Mouse (Mus musculus) ovary, adult 2 months (tissue): ENCODE results near the gene Pltp. TPM values are rescaled to one million over a fixed set of nuclear protein-coding genes. Genes with fewer than 3 reads are reported as not detected.

Experiments
- polyA plus RNA-seq: library from polyadenylated mRNA; depleted of rRNA; stranded (reverse); fragments of >200 nt; gene quantifications from 2 replicates; pipeline ENCODE4 v1.2.3, GENCODE M21; 2012; rRNA removed

Gene Pltp
- polyA plus RNA-seq = 173 and 213 TPM in 2 replicates

GRCm38 (mm10) chr2:164857101-164857821 lies at the start of gene Pltp:
Pltp (minus strand) TSS chr2:164857711.

GRCm38 (mm10) chr2:164879228-164879567 lies 21.7 kb upstream of the Pltp start, which contains the start of gene Pcif1:
Pcif1 (plus strand) TSS chr2:164879304.

GRCm38 (mm10) chr2:164833314-164833959 lies 24.1 kb downstream of the Pltp start, which contains the start of gene Neurl2:
Neurl2 (minus strand) TSS chr2:164833456.

GRCm38 (mm10) chr2:164832748-164833301 lies 24.7 kb downstream of the Pltp start, which contains the start of gene Ctsa:
Ctsa (plus strand) TSS chr2:164832873.

GRCm38 (mm10) chr2:164828437-164828836 lies 29.1 kb downstream of the Pltp start, which contains the start of gene Spata25:
Spata25 (minus strand) TSS chr2:164828537.

GRCm38 (mm10) chr2:164822636-164823165 lies 34.8 kb downstream of the Pltp start, which contains the start of gene Zswim1:
Zswim1 (plus strand) TSS chr2:164822686.

GRCm38 (mm10) chr2:164804533-164805331 lies 52.8 kb downstream of the Pltp start, which contains the start of the genes Acot8 and Zswim3:
Acot8 (minus strand) TSS chr2:164804882.
Zswim3 (plus strand) TSS chr2:164805098.

Other genes starting within 250 kb of the Pltp start
- 0.36 and 0.62 TPM in 2 replicates for gene Wfdc6b, start 244.2 kb downstream of the Pltp start, polyA plus RNA-seq
- gene Wfdc8, start 244.1 kb downstream of the Pltp start, polyA plus RNA-seq = 1.0 and 1.4 TPM in 2 replicates
- gene Wfdc16, start 218.9 kb downstream of the Pltp start, polyA plus RNA-seq = 0.33 TPM in 1 of 2 replicates, not detected in the other
- 44.5 and 78.3 TPM in 2 replicates for gene Wfdc10, start 201.7 kb downstream of the Pltp start, polyA plus RNA-seq
- gene Wfdc9, start 201.1 kb downstream of the Pltp start, polyA plus RNA-seq = not detected in 2 replicates
- not detected in 2 replicates for gene Wfdc11, start 183.6 kb downstream of the Pltp start, polyA plus RNA-seq
- 0.49 and 0.74 TPM in 2 replicates for gene Wfdc13, start 172.6 kb downstream of the Pltp start, polyA plus RNA-seq
- not detected in 2 replicates for gene Spint4, start 159.2 kb downstream of the Pltp start, polyA plus RNA-seq
- not detected in 2 replicates for gene Spint5, start 142.4 kb downstream of the Pltp start, polyA plus RNA-seq
- 1.3 and 2.9 TPM in 2 replicates for gene Wfdc3, start 111.8 kb downstream of the Pltp start, polyA plus RNA-seq
- gene Dnttip1, start 111.7 kb downstream of the Pltp start, polyA plus RNA-seq = 70.1 and 74.7 TPM in 2 replicates
- 63.8 and 111 TPM in 2 replicates for gene Ube2c, start 87.8 kb downstream of the Pltp start, polyA plus RNA-seq
- 0.77 TPM in 1 of 2 replicates, not detected in the other for gene Tnnc2, start 77.7 kb downstream of the Pltp start, polyA plus RNA-seq
- 62.2 and 74.1 TPM in 2 replicates for gene Snx21, start 71.9 kb downstream of the Pltp start, polyA plus RNA-seq
- gene Acot8, start 52.8 kb downstream of the Pltp start, polyA plus RNA-seq = 55.4 and 62.0 TPM in 2 replicates
- 4.4 and 4.9 TPM in 2 replicates for gene Zswim3, start 52.6 kb downstream of the Pltp start, polyA plus RNA-seq
- 16.5 and 18.3 TPM in 2 replicates for gene Zswim1, start 35.0 kb downstream of the Pltp start, polyA plus RNA-seq
- 0.44 and 0.46 TPM in 2 replicates for gene Spata25, start 29.2 kb downstream of the Pltp start, polyA plus RNA-seq
- gene Ctsa, start 24.8 kb downstream of the Pltp start, polyA plus RNA-seq = 262 and 403 TPM in 2 replicates
- 15.8 and 20.4 TPM in 2 replicates for gene Neurl2, start 24.3 kb downstream of the Pltp start, polyA plus RNA-seq
- 46.6 and 47.4 TPM in 2 replicates for gene Pcif1, start 21.6 kb upstream of the Pltp start, polyA plus RNA-seq
- 43.6 and 45.0 TPM in 2 replicates for gene Zfp335, start 54.0 kb upstream of the Pltp start, polyA plus RNA-seq
- gene Mmp9, start 83.1 kb upstream of the Pltp start, polyA plus RNA-seq = 9.3 and 10.8 TPM in 2 replicates
- gene Slc12a5, start 103.1 kb upstream of the Pltp start, polyA plus RNA-seq = 4.0 and 4.2 TPM in 2 replicates
- 42.2 and 48.5 TPM in 2 replicates for gene Ncoa5, start 177.2 kb upstream of the Pltp start, polyA plus RNA-seq
- gene Cd40, start 197.9 kb upstream of the Pltp start, polyA plus RNA-seq = 2.5 and 4.1 TPM in 2 replicates
- gene 1700025C18Rik, start 233.0 kb upstream of the Pltp start, polyA plus RNA-seq = not detected in 2 replicates